In the genomic region with DNA sequence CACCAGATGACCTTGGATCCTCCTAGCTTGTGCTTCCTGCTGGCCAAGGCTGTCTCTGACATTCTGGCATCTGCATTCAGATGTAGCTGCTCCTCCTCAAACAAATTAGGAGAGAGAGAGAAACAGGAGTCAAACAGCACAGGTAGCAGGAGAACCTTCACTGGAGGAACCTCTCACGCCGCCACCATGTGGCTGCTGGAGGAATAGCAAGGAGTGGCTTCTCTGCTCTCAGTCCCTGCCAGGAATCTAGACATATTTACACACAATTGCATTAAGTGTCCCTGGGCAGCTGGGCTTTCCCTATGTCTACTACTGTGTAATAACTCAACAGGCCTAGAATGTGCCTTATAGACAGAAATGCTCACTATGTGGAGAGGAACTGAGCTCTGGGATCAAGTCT, we compare ENCODE assay signal across 11 mouse cellular contexts. TPM values are rescaled to one million over a fixed set of nuclear protein-coding genes. Genes with fewer than 3 reads are reported as not detected.
DNase-seq lines count a peak whose midpoint lies in the region; ATAC-seq and TF ChIP-seq lines count a peak whose summit lies in the region.
"Not testable (repeated sequence)": the region's sequence is repeated elsewhere in the genome, so short reads cannot be mapped to it uniquely, and the experiment has no call there.
"Had no signal": no experiment of that assay in that cellular context is flagged by ENCODE, and none has a peak within 500 bp of the region (broad histone marks: within the 10 kb centered on the region; RNA-seq: fewer than 3 reads in every experiment).

No protein-coding gene starts in this region.

- 0% methylated on average over 2 of the region's 2 CpGs for WGBS in kidney, postnatal 0 days
- 0% methylated on average over 2 of the region's 2 CpGs for WGBS in lung, embryonic 14.5 days
- 0% methylated on average over 2 of the region's 2 CpGs for WGBS in neural tube, embryonic 11.5 days

- H3K4me1 ChIP-seq in kidney, postnatal 0 days (replicated peaks; ENCODE audit: insufficient read depth, low read length); lung, embryonic 14.5 days (ENCODE audit: insufficient read depth); neural tube, embryonic 11.5 days (ENCODE audit: control insufficient read depth, insufficient read depth, low read length): not testable (repeated sequence)

- TF ChIP-seq CTCF in kidney, postnatal 0 days (IDR thresholded peaks at IDR 0.05; ENCODE audit: low read depth) = peak; percentile 70
- peak; percentile 78 for TF ChIP-seq CTCF in lung, embryonic 14.5 days (IDR thresholded peaks at IDR 0.05; ENCODE audit: low read depth)

- H3K27ac ChIP-seq in kidney, postnatal 0 days; lung, embryonic 14.5 days (ENCODE audit: low read depth); neural tube, embryonic 11.5 days (ENCODE audit: low read depth, low read length): not testable (repeated sequence)

- peak; percentile 20 for DNase-seq in adrenal gland, postnatal 25 days
- DNase-seq in embryo, embryonic 11 days = peak; percentile 49
- DNase-seq in heart, postnatal 14 days = peak; percentile 10 to 28
- DNase-seq in kidney, postnatal 0 days (ENCODE audit: low spot score) = peak; percentile 46
- DNase-seq in lung, embryonic 14.5 days = peak; percentile 71
- peak; percentile 38 for DNase-seq in neural tube, embryonic 11.5 days (ENCODE audit: low spot score)
- peak; percentile 42 for DNase-seq in thymus, postnatal 0 days (ENCODE audit: low spot score)

- H3K4me3 ChIP-seq in kidney, postnatal 0 days (replicated peaks; ENCODE audit: low read depth, low read length); lung, embryonic 14.5 days (ENCODE audit: low read depth, low read length); neural tube, embryonic 11.5 days (ENCODE audit: low read depth, low read length): not testable (repeated sequence)

- H3K36me3 ChIP-seq in kidney, postnatal 0 days (ENCODE audit: insufficient read depth, low read length); lung, embryonic 14.5 days (ENCODE audit: insufficient read depth); neural tube, embryonic 11.5 days (ENCODE audit: control insufficient read depth, insufficient read depth, low read length): not testable (repeated sequence)

- peak; percentile 41 for ATAC-seq in CD4-positive, CD25-positive, alpha-beta regulatory T cell, adult 4 months
- ATAC-seq in kidney, postnatal 0 days (replicated peaks; ENCODE audit: low FRiP score, low read depth); neural tube, embryonic 11.5 days (ENCODE audit: insufficient read depth, low FRiP score, low TSS enrichment): not testable (repeated sequence)
- ATAC-seq in lung, embryonic 14.5 days (ENCODE audit: insufficient read depth) = peak; percentile 52; the same call in 1 of the 2 replicates

- H3K4me2 ChIP-seq in kidney, postnatal 0 days (ENCODE audit: low read length); lung, embryonic 14.5 days; neural tube, embryonic 11.5 days (ENCODE audit: low read depth): not testable (repeated sequence)

- H3K9ac ChIP-seq in kidney, postnatal 0 days (ENCODE audit: low read depth, low read length); lung, embryonic 14.5 days; neural tube, embryonic 11.5 days (ENCODE audit: low read length): not testable (repeated sequence)

- not testable (repeated sequence) for H3K9me3 ChIP-seq in kidney, postnatal 0 days (replicated peaks; ENCODE audit: low read length); lung, embryonic 14.5 days (ENCODE audit: low read depth, low read length); neural tube, embryonic 11.5 days (ENCODE audit: control insufficient read depth, low read length)

- intact Hi-C loops in heart, postnatal 14 days (cut with DNase I) = loop anchor here (1.0 kb wide), 1 partner anchor 17 kb away; no protein-coding TSS in a partner anchor

- H3K27me3 ChIP-seq in kidney, postnatal 0 days (ENCODE audit: insufficient read depth, low read length); lung, embryonic 14.5 days (ENCODE audit: insufficient read depth, low read length); neural tube, embryonic 11.5 days (ENCODE audit: control insufficient read depth, insufficient read depth, low read length): not testable (repeated sequence)

RNA-seq across cellular contexts. Expression of a gene that starts 3.1 kb away (rescaled TPM):
- not detected for polyA plus RNA-seq in CD4-positive, CD25-positive, alpha-beta regulatory T cell, adult 4 months (2017; shearing (Covaris generic))
- not detected in 2 replicates for total RNA-seq in adrenal gland, postnatal 25 days (2021)
- not detected for total RNA-seq in heart, postnatal 14 days (2021)
- polyA plus RNA-seq in kidney, postnatal 0 days (2015; fragmentation: Nextera tagmentation; extraction: Ambion mirVana) = not detected in 2 replicates
- not detected in 2 replicates for polyA plus RNA-seq in lung, embryonic 14.5 days (2014; fragmentation: Nextera tagmentation; extraction: Ambion mirVana)
- not detected in 2 replicates for polyA plus RNA-seq in neural tube, embryonic 11.5 days (2014; fragmentation: Nextera tagmentation; extraction: Ambion mirVana)
- not detected in 2 replicates for polyA plus RNA-seq in thymus, postnatal 0 days (2015; fragmentation: Nextera tagmentation; extraction: Ambion mirVana)
- total RNA-seq: gastrocnemius, adult 18-20 months; heart, postnatal 4 days had no signal
- polyA plus RNA-seq: midbrain, embryonic 15.5 days had no signal

RNA-seq across cellular contexts. Expression of a gene that starts 9.5 kb away (rescaled TPM):
- polyA plus RNA-seq in CD4-positive, CD25-positive, alpha-beta regulatory T cell, adult 4 months (2017; shearing (Covaris generic)) = not detected
- total RNA-seq in adrenal gland, postnatal 25 days (2021) = not detected in 2 replicates
- not detected for total RNA-seq in heart, postnatal 14 days (2021)
- polyA plus RNA-seq in kidney, postnatal 0 days (2015; fragmentation: Nextera tagmentation; extraction: Ambion mirVana) = not detected in 2 replicates
- polyA plus RNA-seq in lung, embryonic 14.5 days (2014; fragmentation: Nextera tagmentation; extraction: Ambion mirVana) = not detected in 2 replicates
- not detected in 2 replicates for polyA plus RNA-seq in neural tube, embryonic 11.5 days (2014; fragmentation: Nextera tagmentation; extraction: Ambion mirVana)
- polyA plus RNA-seq in thymus, postnatal 0 days (2015; fragmentation: Nextera tagmentation; extraction: Ambion mirVana) = not detected in 2 replicates
- total RNA-seq: gastrocnemius, adult 18-20 months; heart, postnatal 4 days had no signal
- polyA plus RNA-seq: midbrain, embryonic 15.5 days had no signal

RNA-seq across cellular contexts. Expression of a gene that starts 19.7 kb away (rescaled TPM):
- polyA plus RNA-seq in CD4-positive, CD25-positive, alpha-beta regulatory T cell, adult 4 months (2017; shearing (Covaris generic)) = not detected
- not detected in 2 replicates for total RNA-seq in adrenal gland, postnatal 25 days (2021)
- not detected for total RNA-seq in heart, postnatal 14 days (2021)
- polyA plus RNA-seq in kidney, postnatal 0 days (2015; fragmentation: Nextera tagmentation; extraction: Ambion mirVana) = not detected in 2 replicates
- not detected in 2 replicates for polyA plus RNA-seq in lung, embryonic 14.5 days (2014; fragmentation: Nextera tagmentation; extraction: Ambion mirVana)
- not detected in 2 replicates for polyA plus RNA-seq in neural tube, embryonic 11.5 days (2014; fragmentation: Nextera tagmentation; extraction: Ambion mirVana)
- not detected in 2 replicates for polyA plus RNA-seq in thymus, postnatal 0 days (2015; fragmentation: Nextera tagmentation; extraction: Ambion mirVana)
- total RNA-seq: gastrocnemius, adult 18-20 months; heart, postnatal 4 days had no signal
- polyA plus RNA-seq: midbrain, embryonic 15.5 days had no signal

RNA-seq across cellular contexts. Expression of a gene that starts 35.7 kb away (rescaled TPM):
- not detected for polyA plus RNA-seq in CD4-positive, CD25-positive, alpha-beta regulatory T cell, adult 4 months (2017; shearing (Covaris generic))
- not detected in 2 replicates for total RNA-seq in adrenal gland, postnatal 25 days (2021)
- total RNA-seq in heart, postnatal 14 days (2021) = not detected
- not detected in 2 replicates for polyA plus RNA-seq in kidney, postnatal 0 days (2015; fragmentation: Nextera tagmentation; extraction: Ambion mirVana)
- polyA plus RNA-seq in lung, embryonic 14.5 days (2014; fragmentation: Nextera tagmentation; extraction: Ambion mirVana) = not detected in 2 replicates
- not detected in 2 replicates for polyA plus RNA-seq in neural tube, embryonic 11.5 days (2014; fragmentation: Nextera tagmentation; extraction: Ambion mirVana)
- not detected in 2 replicates for polyA plus RNA-seq in thymus, postnatal 0 days (2015; fragmentation: Nextera tagmentation; extraction: Ambion mirVana)
- total RNA-seq: gastrocnemius, adult 18-20 months; heart, postnatal 4 days had no signal
- polyA plus RNA-seq: midbrain, embryonic 15.5 days had no signal

RNA-seq across cellular contexts. Expression of a gene that starts 53.0 kb away (rescaled TPM):
- polyA plus RNA-seq in CD4-positive, CD25-positive, alpha-beta regulatory T cell, adult 4 months (2017; shearing (Covaris generic)) = not detected
- total RNA-seq in adrenal gland, postnatal 25 days (2021) = not detected in 2 replicates
- total RNA-seq in heart, postnatal 14 days (2021) = not detected
- polyA plus RNA-seq in kidney, postnatal 0 days (2015; fragmentation: Nextera tagmentation; extraction: Ambion mirVana) = not detected in 2 replicates
- not detected in 2 replicates for polyA plus RNA-seq in lung, embryonic 14.5 days (2014; fragmentation: Nextera tagmentation; extraction: Ambion mirVana)
- not detected in 2 replicates for polyA plus RNA-seq in neural tube, embryonic 11.5 days (2014; fragmentation: Nextera tagmentation; extraction: Ambion mirVana)
- polyA plus RNA-seq in thymus, postnatal 0 days (2015; fragmentation: Nextera tagmentation; extraction: Ambion mirVana) = not detected in 2 replicates
- total RNA-seq: gastrocnemius, adult 18-20 months; heart, postnatal 4 days had no signal
- polyA plus RNA-seq: midbrain, embryonic 15.5 days had no signal

Comparison
In these comparisons a context has a peak if more than half of its experiments do, and no peak if none do; other contexts are left out.
1. DNase-seq: peak in every context shown above with its lines; median percentile 71 in lung, embryonic 14.5 days; 49 in embryo, embryonic 11 days; 46 in kidney, postnatal 0 days; 42 in thymus, postnatal 0 days; 38 in neural tube, embryonic 11.5 days; 20 in adrenal gland, postnatal 25 days; 19 in heart, postnatal 14 days.